Mouse (Mus musculus): ENCODE data around the gene Patz1.

The Patz1 gene

DNA sequence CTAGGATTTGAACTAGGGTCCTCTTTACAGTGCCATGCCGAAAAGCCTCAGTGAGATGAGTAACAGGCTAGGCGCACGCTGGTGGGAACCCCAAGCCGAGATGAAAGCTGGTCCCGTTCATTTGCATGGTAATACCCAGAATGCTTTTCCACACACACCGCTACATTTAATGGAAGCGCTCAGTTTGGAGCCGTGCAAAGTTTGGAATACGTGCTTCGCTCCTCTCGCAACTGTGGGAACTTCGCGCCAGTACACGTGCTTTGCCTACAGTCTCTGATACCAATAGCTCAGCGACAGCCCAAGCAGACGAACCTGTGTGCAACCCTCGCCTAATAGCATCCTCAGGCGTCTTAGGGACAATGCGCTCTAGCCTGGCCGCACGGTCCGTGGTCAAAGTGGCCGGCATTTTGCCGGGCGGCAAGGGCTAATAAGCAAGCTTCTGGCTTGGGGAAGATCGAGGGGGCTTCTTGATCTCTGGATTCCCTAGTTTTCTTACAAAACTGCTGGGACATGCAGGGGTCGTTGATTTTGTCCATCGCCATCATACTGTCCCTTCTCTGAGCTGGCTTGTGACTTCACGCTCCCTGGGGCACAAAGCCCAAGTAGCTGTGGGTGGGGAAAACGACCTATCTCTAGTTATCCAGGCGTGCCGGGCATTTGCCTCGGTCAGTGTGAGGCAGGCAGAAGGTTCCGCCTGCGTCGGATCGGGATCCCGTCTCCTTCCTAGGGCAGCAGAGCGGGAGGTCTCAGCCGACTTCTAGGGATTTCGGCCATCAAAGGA is at the start of gene Patz1:
Patz1 (plus strand) TSS at position 354 of the 781 bp plus-strand sequence.
- DNase-seq (ENCODE audit: low spot score in 2 of 2) = peak; percentile 9 to 22

DNA sequence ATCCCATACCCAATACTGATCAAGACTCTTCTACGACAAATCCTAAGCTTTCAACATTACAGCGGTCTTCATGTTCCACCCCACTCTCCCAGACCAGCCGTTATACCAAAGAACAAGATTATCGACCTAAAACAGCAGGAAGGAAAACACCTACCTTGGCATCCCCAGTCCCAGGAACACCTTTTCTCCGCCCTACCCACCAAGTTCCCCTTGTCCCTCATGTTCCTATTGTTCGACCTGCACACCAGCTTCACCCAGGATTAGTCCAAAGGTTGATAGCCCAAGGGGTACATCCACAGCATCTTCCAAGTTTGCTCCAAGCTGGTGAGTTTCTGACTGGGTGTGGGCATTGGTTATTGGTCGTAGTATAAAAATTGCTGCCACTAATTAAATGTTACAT is 46.3 kb upstream of the Patz1 start:
- no peak for DNase-seq (ENCODE audit: low spot score in 2 of 2)

DNA sequence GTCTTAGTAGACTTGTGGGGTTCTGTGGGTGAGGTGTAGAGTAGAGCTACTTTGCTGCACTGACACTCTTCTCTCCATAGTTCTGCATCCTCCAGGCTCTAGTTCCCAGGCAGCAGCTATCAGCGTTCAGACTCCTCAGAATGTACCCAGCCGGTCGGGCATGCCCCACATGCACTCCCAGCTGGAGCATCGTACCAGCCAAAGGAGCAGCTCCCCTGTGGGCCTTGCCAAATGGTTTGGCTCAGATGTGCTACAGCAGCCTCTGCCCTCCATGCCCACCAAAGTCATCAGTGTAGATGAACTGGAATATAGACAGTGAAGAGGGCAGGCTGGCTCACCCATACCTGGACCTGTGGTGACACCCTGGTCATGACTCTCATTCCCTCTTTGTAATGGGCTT is 44.9 kb upstream of the Patz1 start:
- DNase-seq (ENCODE audit: low spot score in 2 of 2) = no peak

DNA sequence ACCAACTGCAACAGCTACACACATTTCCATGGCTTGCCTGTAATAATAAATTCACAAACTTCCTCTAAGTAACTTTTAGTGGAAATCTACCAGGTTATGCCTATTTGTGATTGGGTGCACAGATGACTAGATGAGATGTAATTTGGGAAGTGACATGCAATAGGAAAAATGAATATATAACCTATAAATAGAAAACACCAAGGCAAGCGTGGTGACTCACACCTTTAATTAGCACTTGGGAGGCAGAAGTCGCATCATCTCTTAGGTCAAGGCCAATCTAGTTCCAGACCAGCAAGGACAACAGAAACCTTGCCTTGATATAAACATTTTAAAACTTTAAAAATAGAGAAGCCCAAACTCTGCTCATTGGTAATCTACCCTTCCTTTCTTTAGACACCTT is 41.3 kb upstream of the Patz1 start:
- no peak for DNase-seq (ENCODE audit: low spot score in 2 of 2)

DNA sequence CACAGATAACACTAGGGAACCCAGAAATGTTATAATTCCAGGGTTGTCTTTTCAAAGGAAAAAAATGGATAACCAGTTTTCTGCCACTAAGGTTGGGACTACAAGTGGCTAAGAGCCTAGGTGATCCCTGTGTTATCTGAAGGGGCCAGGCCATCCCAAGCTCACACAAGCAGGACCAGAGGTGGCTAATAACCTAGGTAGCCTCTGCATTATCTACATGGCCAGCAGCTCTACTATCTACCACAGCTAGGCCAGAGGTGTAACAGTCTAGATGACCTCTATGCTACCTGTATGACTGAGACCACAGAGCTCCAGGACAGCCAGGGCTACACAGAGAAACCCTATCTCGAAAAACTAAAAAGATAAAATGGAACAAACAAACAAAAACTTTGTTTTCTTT is 29.1 kb upstream of the Patz1 start:
- DNase-seq (ENCODE audit: low spot score in 2 of 2) = no peak

DNA sequence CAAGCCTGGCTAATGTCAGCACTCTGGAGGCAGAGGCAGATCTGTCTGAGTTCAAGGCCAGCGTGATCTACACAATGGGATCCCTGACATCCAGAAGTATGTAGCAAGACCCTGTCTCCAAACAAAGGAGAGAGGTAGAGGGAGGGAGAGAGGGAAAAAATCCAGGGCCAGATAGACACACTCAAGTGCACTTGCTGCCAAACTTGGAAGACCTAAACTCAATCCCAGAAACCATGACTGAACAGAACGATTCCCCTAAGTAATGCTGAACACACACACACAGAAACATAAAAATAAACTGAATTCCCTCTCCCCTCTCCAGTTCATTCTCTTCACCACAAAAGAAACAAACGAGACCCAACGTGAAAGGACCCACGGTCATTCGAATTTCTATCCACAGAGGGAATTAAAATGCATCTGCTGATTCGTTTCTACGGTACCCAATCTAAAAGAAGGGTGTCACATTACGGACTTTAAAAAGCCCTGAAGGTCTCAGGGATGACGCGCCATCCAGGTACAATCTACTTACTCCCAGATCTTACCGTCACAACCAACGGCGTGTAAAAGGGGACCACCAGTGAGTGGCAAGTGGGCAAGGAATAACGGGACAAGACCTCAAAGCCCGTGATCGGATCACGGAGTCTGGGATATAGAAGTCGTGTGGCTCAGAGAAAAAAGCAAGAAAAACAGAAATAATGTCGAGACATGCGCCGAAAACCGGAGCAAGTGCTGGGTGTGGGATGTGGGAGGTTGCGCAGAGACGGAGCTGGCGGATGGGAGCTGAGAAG is 23.2 kb upstream of the Patz1 start:
- DNase-seq (ENCODE audit: low spot score in 2 of 2) = peak in 1 of 2 experiments; percentile 5

DNA sequence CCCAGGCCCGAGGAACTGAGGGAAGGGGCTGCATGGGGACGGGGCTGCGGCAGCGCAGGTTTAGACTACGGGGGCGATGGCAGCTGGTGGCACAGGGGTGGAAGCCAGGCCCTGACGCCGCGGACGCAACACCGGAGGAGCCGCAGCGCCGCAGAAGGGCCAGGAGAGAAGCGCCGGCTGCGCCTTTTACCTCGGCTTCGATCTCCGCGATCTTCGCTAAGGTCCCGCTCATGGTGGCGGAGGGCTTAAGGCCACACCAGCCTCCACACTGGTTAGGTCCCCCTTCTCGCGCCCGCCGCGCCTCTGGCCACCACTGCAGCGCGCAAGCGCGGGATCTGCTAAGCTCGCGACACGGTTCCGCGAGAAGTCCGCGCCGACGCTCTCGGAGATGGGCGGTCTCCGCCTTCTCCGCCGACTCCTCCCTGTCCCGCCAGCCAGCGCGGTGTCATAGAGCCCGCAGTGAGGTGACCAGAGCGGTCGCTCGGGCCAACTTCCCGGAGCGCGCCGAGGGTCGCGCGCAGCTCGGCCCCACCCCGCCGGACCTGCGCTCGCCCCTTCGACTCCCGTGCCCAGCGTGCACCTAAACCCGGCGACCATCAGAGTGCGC is 22.5 kb upstream of the Patz1 start, which contains the start of gene Drg1:
Drg1 (minus strand) TSS at position 337 of the 607 bp plus-strand sequence.
- DNase-seq (ENCODE audit: low spot score in 2 of 2) = peak; percentile 90 to 91

DNA sequence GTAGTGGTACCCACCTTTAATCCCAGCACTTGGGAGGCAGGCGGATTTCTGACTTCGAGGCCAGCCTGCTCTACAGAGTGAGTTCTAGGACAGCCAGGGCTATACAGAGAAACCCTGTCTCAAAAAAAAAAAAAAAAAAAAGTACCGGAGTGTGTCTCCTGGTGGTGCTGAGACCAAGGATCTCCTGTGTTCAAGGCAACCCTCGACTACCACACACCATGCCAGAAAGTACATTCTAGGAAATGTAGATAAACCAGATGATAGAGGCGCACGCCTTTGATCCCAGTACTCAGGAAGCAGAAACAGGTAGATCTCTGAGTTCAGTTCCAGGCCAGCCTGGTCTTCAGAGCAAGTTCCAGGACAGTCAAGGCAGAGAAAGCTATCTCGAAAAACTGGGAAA is 21.5 kb upstream of the Patz1 start:
- no peak for DNase-seq (ENCODE audit: low spot score in 2 of 2)

DNA sequence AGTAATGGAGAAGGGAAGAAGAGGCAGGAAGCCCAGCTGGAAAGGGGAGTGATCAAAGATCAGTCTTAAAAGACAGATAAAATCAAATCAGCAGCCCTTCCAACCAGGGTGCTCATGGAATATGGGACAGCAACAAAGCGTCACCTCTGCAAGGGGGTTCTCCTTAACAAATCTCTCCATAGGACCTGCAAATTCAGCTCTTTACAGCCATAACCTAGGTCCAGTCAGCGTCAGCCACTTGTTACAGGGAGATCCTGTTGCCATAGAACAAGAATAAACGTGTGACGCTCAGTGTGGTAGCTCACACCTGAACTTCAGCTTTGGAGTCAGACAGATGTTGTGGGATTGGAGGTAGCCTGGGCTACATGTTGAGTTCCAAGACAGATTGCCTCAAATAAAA is 19.4 kb upstream of the Patz1 start:
- DNase-seq (ENCODE audit: low spot score in 2 of 2) = no peak

DNA sequence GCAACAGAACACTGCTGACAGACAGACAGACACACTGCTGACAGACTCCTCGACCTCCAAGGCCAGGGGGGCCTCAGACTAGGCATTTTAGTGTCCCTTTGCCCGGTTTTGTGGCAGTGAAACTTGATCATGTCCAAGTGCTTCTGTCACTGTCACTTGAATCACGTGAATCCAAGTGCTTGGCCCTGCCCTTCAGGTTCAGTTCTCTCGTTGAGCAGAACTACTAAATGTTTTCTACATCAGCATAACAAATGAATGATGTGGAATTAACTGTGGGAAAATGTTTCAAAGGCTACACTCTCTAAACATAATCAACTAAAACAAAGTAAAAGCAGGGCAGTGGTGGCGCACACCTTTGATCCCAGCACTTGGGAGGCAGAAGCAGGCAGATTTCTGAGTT is 10.3 kb upstream of the Patz1 start:
- DNase-seq (ENCODE audit: low spot score in 2 of 2) = no peak

DNA sequence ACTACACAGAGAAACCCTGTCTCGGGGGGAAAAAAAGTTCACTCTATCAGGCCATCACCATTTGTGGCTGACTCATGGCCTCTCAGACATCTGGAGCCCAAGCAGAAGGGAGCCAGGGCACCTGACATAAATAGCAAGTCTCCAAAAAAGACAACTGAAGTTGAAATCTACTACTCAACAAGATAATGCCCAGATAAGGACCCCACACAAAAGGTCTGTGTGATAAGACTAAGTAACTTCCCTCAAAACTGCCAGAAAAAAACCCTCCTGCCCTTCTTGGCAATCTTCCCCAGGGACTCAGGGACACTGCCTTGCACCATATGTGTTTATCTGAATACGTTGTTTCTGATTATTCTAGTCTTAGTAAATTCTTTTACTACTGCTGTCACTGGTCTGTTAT is 8.9 kb upstream of the Patz1 start:
- DNase-seq (ENCODE audit: low spot score in 2 of 2) = no peak

DNA sequence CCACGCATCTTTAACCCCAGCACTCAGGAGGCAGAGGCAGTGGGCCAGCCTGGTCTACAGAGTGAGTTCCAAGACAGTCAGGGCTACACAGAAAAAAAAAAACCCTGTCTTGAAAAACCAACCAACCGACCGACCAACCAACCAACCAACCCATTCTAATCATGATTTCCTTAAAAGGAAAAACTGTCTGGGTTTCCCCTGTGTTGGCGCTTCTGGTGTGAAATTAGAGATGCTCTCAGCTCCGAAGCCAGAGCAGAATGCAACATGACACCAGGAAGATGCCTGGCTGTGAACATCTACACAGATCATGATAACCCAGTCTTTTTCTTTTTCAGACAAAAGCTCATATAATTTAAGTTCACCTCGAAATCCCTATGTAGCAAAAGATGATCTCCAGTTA is 5.8 kb upstream of the Patz1 start:
- DNase-seq (ENCODE audit: low spot score in 2 of 2) = no peak

DNA sequence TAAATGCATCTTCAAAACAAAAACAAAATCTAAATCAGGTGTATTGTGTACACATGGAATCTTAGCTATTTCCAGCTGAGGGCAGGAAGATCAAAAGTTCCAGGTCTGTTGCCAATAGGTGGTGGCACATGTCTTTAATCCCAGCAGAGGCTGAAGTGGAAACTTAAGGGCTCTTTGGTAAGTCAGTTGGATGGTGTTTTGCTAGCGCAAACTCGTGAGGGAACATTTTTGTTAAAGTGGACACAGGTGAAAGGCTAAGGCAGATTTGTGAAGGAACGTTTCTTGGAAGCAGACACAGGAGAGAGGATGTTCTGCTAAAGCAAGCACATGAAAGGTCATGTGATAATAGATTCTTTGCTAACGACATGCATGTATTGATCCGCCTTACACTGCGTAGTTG is 5.0 kb upstream of the Patz1 start:
- no peak for DNase-seq (ENCODE audit: low spot score in 2 of 2)

DNA sequence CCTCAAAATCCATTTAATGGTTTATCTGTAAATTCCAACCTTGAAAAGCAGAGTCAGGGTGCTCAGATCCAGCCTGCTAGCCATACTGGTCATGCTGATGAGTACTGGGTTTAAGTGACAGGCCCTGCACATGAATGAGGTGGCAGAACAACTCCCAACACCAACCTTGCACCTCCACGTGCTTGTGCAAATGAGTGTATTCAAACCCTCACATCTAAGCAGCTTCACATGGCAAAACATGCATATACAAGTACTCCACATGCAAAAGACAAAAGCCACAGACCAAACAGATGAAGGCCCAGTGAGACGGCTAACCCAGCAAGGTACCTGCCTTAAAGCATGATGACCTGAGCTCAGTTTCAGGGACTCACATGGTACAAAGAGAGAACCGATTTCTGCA is 2.7 kb upstream of the Patz1 start:
- DNase-seq (ENCODE audit: low spot score in 2 of 2) = no peak

DNA sequence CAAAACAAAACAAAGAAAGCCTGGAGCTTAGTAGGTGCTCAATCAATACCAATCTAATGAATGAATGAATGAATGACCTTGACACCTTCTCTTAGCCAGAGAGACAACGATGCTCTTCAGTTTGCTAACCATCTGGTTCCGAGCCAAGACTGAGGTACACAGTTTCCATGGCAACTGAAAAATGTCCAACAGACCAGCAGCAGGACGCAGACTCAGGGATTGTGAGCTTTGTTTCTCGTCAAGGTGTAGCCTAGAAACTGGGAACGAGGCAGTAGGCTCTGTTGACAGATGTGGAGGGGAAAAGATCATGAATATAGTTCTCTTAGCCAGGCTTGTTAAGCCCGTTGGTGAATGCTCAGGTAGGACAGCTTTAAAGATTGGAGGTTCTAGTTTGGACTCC is 1.5 kb upstream of the Patz1 start:
- DNase-seq (ENCODE audit: low spot score in 2 of 2) = no peak

DNA sequence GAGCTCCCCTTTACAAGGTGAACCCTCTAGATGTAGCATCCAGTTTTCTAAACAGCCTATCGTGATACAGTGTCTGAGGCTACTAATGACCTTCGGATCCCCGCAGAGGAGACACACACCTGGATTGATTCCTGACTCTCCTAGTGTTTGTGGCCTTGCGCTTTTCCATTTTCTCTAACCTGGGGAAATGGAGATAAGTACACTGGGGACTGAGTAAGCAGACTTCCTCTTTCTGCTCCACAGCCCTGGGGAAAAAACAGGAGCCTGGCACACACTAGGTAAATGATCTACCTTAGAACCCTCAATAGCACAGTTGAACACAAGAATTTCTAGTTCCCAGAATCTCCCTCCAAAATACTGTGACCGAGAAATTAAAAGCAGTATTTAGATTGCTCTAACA is 753 bp upstream of the Patz1 start:
- DNase-seq (ENCODE audit: low spot score in 2 of 2) = no peak

DNA sequence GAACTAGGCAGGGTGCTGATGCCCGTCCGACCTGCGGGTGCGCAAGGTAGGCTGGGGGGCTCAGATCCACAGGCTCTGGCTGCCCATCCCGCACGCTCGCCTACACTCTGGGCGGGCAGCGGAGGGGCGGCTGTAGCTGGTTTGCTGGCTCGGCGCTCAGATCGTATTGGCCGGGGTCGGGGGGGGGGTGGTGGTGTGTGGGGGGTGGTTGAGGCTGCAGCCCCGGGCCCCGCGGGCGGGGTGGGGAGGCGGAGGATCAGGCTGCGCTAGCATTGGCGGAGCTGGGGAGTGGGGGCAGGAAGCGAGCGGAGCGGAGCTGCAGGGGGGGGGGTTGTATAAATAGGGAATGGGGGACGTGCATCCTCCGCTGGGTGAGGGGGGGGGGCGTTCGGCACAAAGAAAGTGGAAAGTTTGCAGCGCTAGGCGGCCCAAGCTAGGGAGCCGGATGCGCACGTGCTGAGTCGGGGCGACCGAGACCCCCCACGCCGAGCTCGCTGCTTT is 678 bp downstream of the Patz1 start:
- DNase-seq (ENCODE audit: low spot score in 2 of 2) = no peak

DNA sequence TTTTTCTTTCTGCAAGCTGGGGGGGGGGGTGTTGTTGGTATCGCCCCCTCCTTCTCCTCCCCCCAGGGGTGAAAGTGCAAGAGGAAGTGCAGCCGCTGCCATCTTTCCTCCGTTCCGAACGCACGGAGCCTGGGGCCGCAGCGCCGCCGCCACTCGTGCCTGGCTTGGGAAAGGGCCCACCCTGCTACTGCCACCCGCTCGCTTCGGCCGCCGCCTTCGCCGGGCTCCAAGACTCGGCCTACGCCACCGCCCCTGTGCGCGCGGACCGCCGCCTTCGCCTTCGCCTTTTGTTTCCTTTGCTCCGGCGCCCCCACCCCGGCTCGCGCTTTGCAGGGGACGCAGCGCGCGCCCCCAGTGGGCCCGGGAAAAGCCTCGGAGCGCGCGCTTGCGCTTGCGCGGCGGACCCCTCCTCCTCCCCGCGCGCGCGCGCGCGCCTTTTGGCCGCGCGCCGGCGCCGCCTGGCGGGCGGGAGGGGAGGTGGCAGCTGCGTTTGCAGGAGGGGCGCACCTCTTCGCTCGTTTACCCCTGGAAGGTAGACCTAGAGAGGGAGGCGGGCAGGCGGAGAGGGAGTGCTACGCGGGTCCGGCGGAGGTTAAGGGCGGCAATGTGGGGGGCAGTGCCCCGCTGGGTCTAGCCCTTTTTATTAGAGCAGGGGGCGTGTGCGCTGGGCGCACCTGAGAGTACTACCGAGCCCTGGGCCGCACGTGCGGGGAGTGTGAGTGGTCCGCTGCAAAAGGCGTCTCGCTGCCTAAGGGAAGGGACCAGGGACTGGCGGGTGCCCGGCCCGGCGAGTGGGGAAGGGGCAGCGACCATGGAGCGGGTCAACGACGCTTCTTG is 1.3 kb downstream of the Patz1 start:
- DNase-seq (ENCODE audit: low spot score in 2 of 2) = peak; percentile 57 to 81

DNA sequence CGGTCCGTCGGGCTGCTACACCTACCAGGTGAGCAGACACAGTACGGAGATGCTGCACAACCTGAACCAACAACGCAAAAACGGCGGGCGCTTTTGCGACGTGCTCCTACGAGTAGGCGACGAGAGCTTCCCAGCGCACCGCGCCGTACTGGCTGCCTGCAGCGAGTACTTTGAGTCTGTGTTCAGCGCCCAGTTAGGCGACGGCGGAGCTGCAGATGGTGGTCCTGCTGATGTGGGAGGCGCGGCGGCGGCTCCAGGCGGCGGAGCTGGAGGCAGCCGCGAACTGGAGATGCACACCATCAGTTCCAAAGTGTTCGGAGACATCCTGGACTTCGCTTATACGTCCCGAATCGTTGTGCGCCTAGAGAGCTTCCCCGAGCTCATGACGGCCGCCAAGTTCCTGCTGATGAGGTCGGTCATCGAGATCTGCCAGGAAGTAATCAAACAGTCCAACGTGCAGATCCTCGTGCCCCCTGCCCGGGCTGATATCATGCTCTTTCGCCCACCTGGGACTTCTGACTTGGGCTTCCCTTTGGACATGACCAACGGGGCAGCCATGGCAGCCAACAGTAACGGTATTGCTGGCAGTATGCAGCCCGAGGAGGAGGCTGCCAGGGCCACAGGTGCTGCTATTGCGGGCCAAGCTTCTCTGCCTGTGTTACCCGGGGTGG is 2.1 kb downstream of the Patz1 start:
- DNase-seq (ENCODE audit: low spot score in 2 of 2) = peak; percentile 12 to 32

DNA sequence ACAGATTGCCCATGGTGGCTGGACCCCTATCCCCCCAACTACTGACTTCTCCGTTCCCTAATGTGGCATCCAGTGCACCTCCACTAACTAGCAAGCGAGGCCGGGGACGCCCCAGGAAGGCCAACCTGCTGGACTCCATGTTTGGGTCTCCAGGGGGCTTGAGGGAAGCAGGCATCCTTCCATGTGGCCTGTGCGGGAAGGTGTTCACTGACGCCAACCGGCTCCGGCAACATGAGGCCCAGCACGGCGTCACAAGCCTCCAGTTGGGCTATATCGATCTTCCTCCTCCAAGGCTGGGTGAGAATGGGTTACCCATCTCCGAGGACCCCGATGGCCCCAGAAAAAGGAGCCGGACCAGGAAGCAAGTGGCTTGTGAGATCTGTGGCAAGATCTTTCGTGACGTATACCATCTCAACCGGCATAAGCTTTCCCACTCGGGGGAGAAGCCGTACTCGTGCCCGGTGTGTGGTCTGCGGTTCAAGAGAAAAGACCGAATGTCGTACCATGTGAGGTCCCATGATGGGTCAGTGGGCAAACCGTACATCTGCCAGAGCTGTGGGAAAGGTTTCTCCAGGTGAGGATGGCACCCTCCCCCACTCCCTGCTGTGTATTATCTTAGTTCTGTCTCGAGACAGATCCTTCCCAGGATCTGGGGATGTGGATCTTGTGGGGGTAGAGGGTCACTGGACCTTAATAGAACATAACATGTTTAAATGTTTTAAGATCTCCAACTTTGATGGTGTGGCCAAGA is 2.8 kb downstream of the Patz1 start:
- peak; percentile 69 to 75 for DNase-seq (ENCODE audit: low spot score in 2 of 2)
